Mouse (Mus musculus) heart, embryonic 10.5 days (tissue): ENCODE data around the gene Glmn. TPM values are rescaled to one million over a fixed set of nuclear protein-coding genes. Genes with fewer than 3 reads are reported as not detected.

Experiments
- DNase-seq: peaks from one replicate; pipeline ENCODE4 v3.0.0-alpha.2; 2017; ENCODE audit warnings: low spot score
- H3K27ac ChIP-seq: fragments of 300-500 bp; sonication (generic); 2 replicates; pipeline ENCODE4 v1.5.1; 2016; ENCODE audit warnings: mild to moderate bottlenecking
- H3K27me3 ChIP-seq: fragments of 300-500 bp; sonication (generic); 2 replicates; pipeline ENCODE4 v1.6.1; 2016; ENCODE audit warnings: mild to moderate bottlenecking; ENCODE audit not compliant: poor library complexity, insufficient read depth, severe bottlenecking
- H3K36me3 ChIP-seq: fragments of 300-500 bp; sonication (generic); 2 replicates; pipeline ENCODE4 v1.6.1; 2016; ENCODE audit warnings: mild to moderate bottlenecking, moderate library complexity
- H3K4me1 ChIP-seq: fragments of 300-500 bp; sonication (generic); 2 replicates; pipeline ENCODE4 v1.6.1; 2016; ENCODE audit warnings: mild to moderate bottlenecking
- H3K4me3 ChIP-seq: fragments of 300-500 bp; sonication (generic); 2 replicates; pipeline ENCODE4 v1.5.1; 2016; ENCODE audit warnings: mild to moderate bottlenecking, moderate library complexity
- H3K9me3 ChIP-seq: fragments of 300-500 bp; sonication (generic); 2 replicates; pipeline ENCODE4 v1.6.1; 2016; ENCODE audit warnings: mild to moderate bottlenecking, moderate library complexity
- WGBS: fragments of 180-500 bp; shearing (Covaris S2); methylation state at CpG from one replicate; pipeline ENCODE4 v1.1.7; 2016; 5-methylcytosine and 5-hydroxymethylcytosine counted together
- polyA plus RNA-seq: library from polyadenylated mRNA; unstranded; fragments of >200 nt; fragmentation: Nextera tagmentation; extraction: Ambion mirVana; gene quantifications from 2 replicates; pipeline ENCODE4 v1.2.1, GENCODE M21; 2016

Gene Glmn
- polyA plus RNA-seq, 1 experiment from 2014 or later, result 30.6 TPM

DNA sequence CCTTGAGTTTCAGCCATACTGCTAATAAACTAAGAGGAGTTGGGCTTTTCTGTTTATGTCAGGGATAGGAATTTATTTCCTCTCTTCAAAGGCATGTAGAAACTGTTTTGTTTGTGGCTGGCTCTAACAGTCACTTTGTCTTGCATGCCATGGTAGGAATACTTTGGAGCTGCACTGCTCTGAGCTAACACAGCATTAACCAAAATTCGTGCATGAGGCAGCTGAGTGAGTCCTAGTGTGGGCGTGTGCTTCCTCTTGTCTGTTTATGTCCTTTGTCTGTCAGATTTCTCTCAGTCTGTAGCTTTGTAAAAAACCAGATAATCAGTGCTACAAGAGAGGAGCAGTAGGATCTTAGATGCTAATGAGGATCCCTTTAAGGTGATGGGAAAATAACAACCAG lies 86.4 kb downstream of the Glmn start:
- Histone ChIP-seq H3K9me3 (no peaks in the 10 kb centered on the region), H3K27me3 (no peaks in the 10 kb centered on the region), H3K27ac (no peak overlapping the region), H3K36me3 (0 out of 2 replicates have a peak, but pooled peaks cover 5% of the 10 kb centered on the region), H3K4me1 (no peaks in the 10 kb centered on the region), H3K4me3 (no peak overlapping the region)
- no peak for DNase-seq
- 59% methylated on average over 2 of the region's 2 CpGs for WGBS

DNA sequence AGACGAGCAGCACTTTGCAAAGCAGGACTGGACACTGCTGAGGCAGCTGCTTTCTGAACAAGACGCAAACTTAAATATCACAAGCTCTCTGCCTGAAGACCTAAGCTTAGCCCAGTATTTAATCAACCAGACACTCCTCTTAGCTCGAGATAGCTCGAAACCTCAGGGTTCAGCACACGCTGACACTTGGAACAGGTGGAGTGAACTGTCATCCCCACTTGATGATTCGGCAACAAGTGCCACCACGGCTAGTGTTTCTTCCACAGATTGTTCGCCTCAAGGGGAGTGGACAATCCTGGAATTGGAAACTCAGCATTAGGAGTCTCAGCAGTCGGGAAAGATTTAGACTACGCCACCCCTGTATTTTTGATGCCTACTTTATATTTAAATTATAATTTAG lies 87.2 kb downstream of the Glmn start:
- Histone ChIP-seq H3K9me3 (no peaks in the 10 kb centered on the region), H3K36me3 (0 out of 2 replicates have a peak, but pooled peaks cover 5% of the 10 kb centered on the region), H3K27ac (no peak overlapping the region), H3K27me3 (no peaks in the 10 kb centered on the region), H3K4me1 (no peaks in the 10 kb centered on the region), H3K4me3 (no peak overlapping the region)
- 81% methylated on average over 10 of the region's 10 CpGs for WGBS
- no peak for DNase-seq

DNA sequence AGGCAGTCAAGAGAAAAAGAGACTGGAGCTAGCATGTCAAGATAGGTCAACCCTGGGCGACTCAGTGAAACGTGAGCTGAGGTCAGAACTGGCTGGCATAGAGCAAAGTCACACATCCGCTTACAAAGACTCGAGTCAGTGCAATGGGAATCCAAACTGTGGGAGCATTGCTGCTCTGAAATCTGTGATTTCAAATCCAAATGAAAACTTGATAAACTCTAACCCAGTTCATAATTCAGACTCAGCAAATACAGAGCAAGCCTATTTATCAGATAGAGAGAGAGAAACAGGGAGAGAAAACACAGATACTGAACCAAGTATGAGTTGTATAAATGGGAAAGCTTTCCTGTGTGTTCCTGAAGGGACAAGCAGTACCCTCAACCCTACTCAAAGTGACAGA lies 90.4 kb downstream of the Glmn start, which contains the start of gene Gm42669:
Gm42669 (plus strand) TSS at position 301 of the 400 bp plus-strand sequence.
- 70% methylated on average over 4 of the region's 4 CpGs for WGBS
- no peak within 1 kb of the TSS for H3K27ac ChIP-seq
- H3K27me3 ChIP-seq, result no peaks in the 10 kb centered on the region

DNA sequence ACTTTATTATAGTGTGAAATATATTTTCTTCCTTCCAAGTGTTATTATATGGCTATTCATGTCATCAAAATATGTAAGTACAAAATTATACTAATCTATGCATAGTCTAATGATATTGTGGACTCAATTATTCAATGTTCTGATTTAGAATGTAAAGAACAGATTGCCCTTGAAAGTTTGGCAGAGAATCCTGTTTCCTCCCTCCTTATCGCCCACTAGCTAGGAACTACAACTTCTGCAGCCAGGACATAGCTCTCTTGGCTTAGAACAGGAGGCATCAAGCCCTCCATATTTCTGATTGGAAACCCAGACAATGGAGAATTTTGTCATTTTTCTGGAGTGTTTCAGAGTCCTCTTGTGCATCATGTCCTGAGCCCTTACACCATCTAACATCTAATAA lies 96.9 kb downstream of the Glmn start:
- Histone ChIP-seq H3K36me3 (0 out of 2 replicates have a peak, but pooled peaks cover 7% of the 10 kb centered on the region), H3K9me3 (no peaks in the 10 kb centered on the region), H3K4me1 (no peaks in the 10 kb centered on the region), H3K27me3 (no peaks in the 10 kb centered on the region), H3K27ac (no peak overlapping the region), H3K4me3 (no peak overlapping the region)
- WGBS, result 91% methylated on average over 1 of the region's 1 CpGs
- no peak for DNase-seq

More for the DNA sequence above, 90.4 kb downstream of the Glmn start, which contains the start of gene Gm42669:
- no peak for DNase-seq
- H3K36me3 ChIP-seq, result 0 out of 2 replicates have a peak, but pooled peaks cover 13% of the 10 kb centered on the region
- no peaks in the 10 kb centered on the region for H3K4me1 ChIP-seq
- no peaks in the 10 kb centered on the region for H3K9me3 ChIP-seq
- H3K4me3 ChIP-seq, result no peak within 1 kb of the TSS

DNA sequence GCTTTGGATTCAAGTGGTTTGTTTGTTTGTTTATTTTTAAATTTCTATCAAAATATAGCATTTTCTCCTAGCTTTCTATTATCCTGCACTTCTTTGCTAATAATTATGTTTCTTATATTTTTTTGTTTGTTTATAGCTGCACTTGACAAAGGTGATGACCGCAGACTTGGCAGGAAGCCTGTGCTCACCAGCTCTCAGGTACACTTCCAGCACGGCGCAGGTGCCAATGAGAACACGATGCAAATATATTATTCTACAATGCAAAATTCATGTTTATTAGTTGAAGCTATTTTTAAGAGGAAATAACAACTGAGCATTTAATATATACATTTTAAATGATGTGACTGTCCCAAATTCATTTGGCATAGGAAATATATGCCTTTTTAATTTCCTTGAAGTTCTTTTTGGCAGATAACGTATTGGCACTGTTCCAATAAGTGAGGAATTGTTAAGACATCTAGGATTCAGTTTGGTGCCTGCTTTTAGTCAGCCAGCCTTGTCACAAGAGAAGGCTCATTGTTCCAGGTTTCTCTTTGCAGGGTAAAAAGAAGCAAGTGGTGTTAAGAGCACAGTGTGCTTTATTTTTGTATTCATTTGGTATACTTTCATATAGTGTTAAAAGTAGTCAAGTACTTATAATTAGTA lies 97.7 kb downstream of the Glmn start:
- WGBS, result 87% methylated on average over 5 of the region's 5 CpGs
- no peaks in the 10 kb centered on the region for H3K27me3 ChIP-seq

More for the DNA sequence above, 97.7 kb downstream of the Glmn start:
- DNase-seq, result no peak
- H3K4me3 ChIP-seq, result no peak overlapping the region
- no peaks in the 10 kb centered on the region for H3K4me1 ChIP-seq
- no peaks in the 10 kb centered on the region for H3K9me3 ChIP-seq
- H3K36me3 ChIP-seq, result 0 out of 2 replicates have a peak, but pooled peaks cover 7% of the 10 kb centered on the region
- no peak overlapping the region for H3K27ac ChIP-seq

Other genes with a start within 250 kb of the Glmn start
- 0.58 and 0.72 TPM in 2 replicates for gene Ephx4, start 195.2 kb downstream of the Glmn start, polyA plus RNA-seq
- not detected in 2 replicates for gene Lpcat2b, start 166.3 kb downstream of the Glmn start, polyA plus RNA-seq
- 3.2 and 3.4 TPM in 2 replicates for gene Btbd8, start 159.9 kb downstream of the Glmn start, polyA plus RNA-seq
- gene Gm42669, start 90.3 kb downstream of the Glmn start, polyA plus RNA-seq, result 0.24 and 0.25 TPM in 2 replicates
- 0.04 and 0.06 TPM in 2 replicates for gene 1700028K03Rik, start 63.2 kb downstream of the Glmn start, polyA plus RNA-seq
- gene Rpap2, start 515 bp downstream of the Glmn start, polyA plus RNA-seq, result 14.4 and 18.7 TPM in 2 replicates
- not detected in 2 replicates for gene Gfi1, start 128.1 kb upstream of the Glmn start, polyA plus RNA-seq
- gene Ube2d2b, start 232.2 kb upstream of the Glmn start, polyA plus RNA-seq, result 0.20 and 0.25 TPM in 2 replicates